Mouse (Mus musculus) heart, postnatal 25 days (tissue): Measurements from ENCODE around the gene Ngef. TPM values are rescaled to one million over a fixed set of nuclear protein-coding genes. Genes with fewer than 3 reads are reported as not detected.

Source experiments
- DNase-seq: peaks from one replicate; pipeline ENCODE4 v3.0.0; 2022; ENCODE audit warnings: low spot score
- intact Hi-C: fragments of 180-260 bp; cut with DNase I; formaldehyde crosslinking; loops from one replicate; pipeline ENCODE4 v1.15.1; 2025
- total RNA-seq, 2 experiments: library from RNA; stranded (reverse); gene quantifications; 2 replicates each; pipeline ENCODE4 v1.2.3; 2021

The Ngef gene
- under 1 TPM; 0.36 to 0.49 TPM for total RNA-seq

GRCm38 (mm10) chr1:87573800-87574215 lies at the start of gene Ngef:
Gene Ngef (minus strand): TSS chr1:87573870.
- DNase-seq: no peak
- intact Hi-C loops: no loop called here

- no peak for DNase-seq
- intact Hi-C loops: loop anchor here (5.0 kb wide), 1 partner anchor 40 kb away; no protein-coding TSS in a partner anchor
These were observed 48.2 kb upstream of the Ngef start for GRCm38 (mm10) chr1:87621858-87622279.

- DNase-seq: no peak
- intact Hi-C loops: loop anchor here (5.0 kb wide), 1 partner anchor 41 kb away; no protein-coding TSS in a partner anchor
These were observed 47.6 kb upstream of the Ngef start for GRCm38 (mm10) chr1:87621146-87621857.

- DNase-seq: no peak
- intact Hi-C loops: loop anchor here (5.0 kb wide), 1 partner anchor 42 kb away; no protein-coding TSS in a partner anchor
These were observed 47.0 kb upstream of the Ngef start for GRCm38 (mm10) chr1:87620693-87621092.

- intact Hi-C loops: loop anchor here (5.0 kb wide), 1 partner anchor 42 kb away; no protein-coding TSS in a partner anchor
- no peak for DNase-seq
These were observed 46.6 kb upstream of the Ngef start, which contains the start of gene Inpp5d for GRCm38 (mm10) chr1:87620211-87620668. Gene Inpp5d (plus strand): TSS chr1:87620312.

- DNase-seq: no peak
- intact Hi-C loops: no loop called here
These were observed 41.1 kb upstream of the Ngef start for GRCm38 (mm10) chr1:87614576-87615295.

GRCm38 (mm10) chr1:87608416-87609046 lies 34.9 kb upstream of the Ngef start:
- intact Hi-C loops: loop anchor here (5.0 kb wide), 2 partner anchors 141 to 156 kb away; no protein-coding TSS in a partner anchor
- no peak for DNase-seq

- peak; percentile 21 for DNase-seq
- intact Hi-C loops: loop anchor here (5.0 kb wide), 2 partner anchors 140 to 155 kb away; no protein-coding TSS in a partner anchor
These were observed 33.9 kb upstream of the Ngef start for GRCm38 (mm10) chr1:87607385-87608091.

- intact Hi-C loops: loop anchor here (5.0 kb wide), 2 partner anchors 138 to 153 kb away; no protein-coding TSS in a partner anchor
- no peak for DNase-seq
These were observed 31.6 kb upstream of the Ngef start for GRCm38 (mm10) chr1:87605296-87605695.

- intact Hi-C loops: loop anchor here (2.0 kb wide), 1 partner anchor 23 kb away; no protein-coding TSS in a partner anchor
- DNase-seq: no peak
These were observed 29.7 kb upstream of the Ngef start for GRCm38 (mm10) chr1:87603389-87603788.

- DNase-seq: no peak
- intact Hi-C loops: loop anchor here (2.0 kb wide), 1 partner anchor 21 kb away; no protein-coding TSS in a partner anchor
These were observed 28.1 kb upstream of the Ngef start for GRCm38 (mm10) chr1:87601801-87602200.

GRCm38 (mm10) chr1:87600533-87600932 lies 26.9 kb upstream of the Ngef start:
- no peak for DNase-seq
- intact Hi-C loops: no loop called here

- intact Hi-C loops: no loop called here
- DNase-seq: no peak
These were observed 21.0 kb upstream of the Ngef start for GRCm38 (mm10) chr1:87594671-87595070.

- no peak for DNase-seq
- intact Hi-C loops: no loop called here
These were observed 20.6 kb upstream of the Ngef start for GRCm38 (mm10) chr1:87594261-87594660.

GRCm38 (mm10) chr1:87589980-87590379 lies 16.3 kb upstream of the Ngef start:
- no peak for DNase-seq
- intact Hi-C loops: no loop called here

- intact Hi-C loops: no loop called here
These were observed 15.5 kb upstream of the Ngef start for GRCm38 (mm10) chr1:87589162-87589561.

GRCm38 (mm10) chr1:87580824-87581223 lies 7.2 kb upstream of the Ngef start:
- DNase-seq: no peak
- intact Hi-C loops: loop anchor here (2.0 kb wide), 1 partner anchor 22 kb away; no protein-coding TSS in a partner anchor

More at GRCm38 (mm10) chr1:87589162-87589561, 15.5 kb upstream of the Ngef start:
- DNase-seq: no peak

- DNase-seq: no peak
- intact Hi-C loops: no loop called here
These were observed 5.3 kb upstream of the Ngef start for GRCm38 (mm10) chr1:87578965-87579364.

- intact Hi-C loops: no loop called here
- DNase-seq: no peak
These were observed 1.1 kb upstream of the Ngef start for GRCm38 (mm10) chr1:87574785-87575184.
